Mouse (Mus musculus) limb, embryonic 10.5 days (tissue): ENCODE data around the gene Clpb. TPM values are rescaled to one million over a fixed set of nuclear protein-coding genes. Genes with fewer than 3 reads are reported as not detected.
"Not testable (repeated sequence)": the region's sequence is repeated elsewhere in the genome, so short reads cannot be mapped to it uniquely, and the experiment has no call there.

Source experiments
- DNase-seq: peaks from one replicate; pipeline ENCODE4 v3.0.0-alpha.2; 2017; ENCODE audit warnings: low spot score
- H3K27ac ChIP-seq: fragments of 300-500 bp; sonication (generic); 2 replicates; pipeline ENCODE4 v1.5.1; 2016; ENCODE audit warnings: mild to moderate bottlenecking
- H3K27me3 ChIP-seq: fragments of 300-500 bp; sonication (generic); 2 replicates; pipeline ENCODE4 v1.6.1; 2016; ENCODE audit warnings: low read depth, mild to moderate bottlenecking; ENCODE audit not compliant: poor library complexity, severe bottlenecking
- H3K36me3 ChIP-seq: fragments of 300-500 bp; sonication (generic); 2 replicates; pipeline ENCODE4 v1.6.1; 2016; ENCODE audit warnings: mild to moderate bottlenecking, moderate library complexity
- H3K4me1 ChIP-seq: fragments of 300-500 bp; sonication (generic); 2 replicates; pipeline ENCODE4 v1.6.1; 2016
- H3K4me3 ChIP-seq: fragments of 300-500 bp; sonication (generic); 2 replicates; pipeline ENCODE4 v1.5.1; 2016; ENCODE audit warnings: mild to moderate bottlenecking, moderate library complexity
- H3K9me3 ChIP-seq: fragments of 300-500 bp; sonication (generic); replicated peaks from 2 replicates; pipeline ENCODE4 v1.6.1; 2016; ENCODE audit warnings: mild to moderate bottlenecking
- WGBS: fragments of 180-500 bp; shearing (Covaris S2); methylation state at CpG from one replicate; pipeline ENCODE4 v1.1.7; 2016; 5-methylcytosine and 5-hydroxymethylcytosine counted together
- polyA plus RNA-seq: library from polyadenylated mRNA; unstranded; fragments of >200 nt; fragmentation: Nextera tagmentation; extraction: Ambion mirVana; gene quantifications from 2 replicates; pipeline ENCODE4 v1.2.1, GENCODE M21; 2016

Clpb gene
- polyA plus RNA-seq = 55.3 and 62.7 TPM in 2 replicates

GRCm38 (mm10) chr7:101663514-101664159, at the start of gene Clpb:
Gene Clpb, plus strand, starts transcription at chr7:101663633.
- H3K4me3 ChIP-seq = peak within 1 kb of the TSS; percentile 79
- no peaks in the 10 kb centered on the region for H3K27me3 ChIP-seq
- peaks cover 4% of the 10 kb centered on the region; the same call in 1 of the 2 replicates for H3K36me3 ChIP-seq
- 1% methylated on average over 49 of the region's 49 CpGs for WGBS
- DNase-seq = peak; percentile 85
- H3K27ac ChIP-seq = peak within 1 kb of the TSS; percentile 79
- H3K4me1 ChIP-seq = peaks cover 17% of the 10 kb centered on the region
- H3K9me3 ChIP-seq = no peaks in the 10 kb centered on the region

- no peaks in the 10 kb centered on the region for H3K9me3 ChIP-seq
- H3K27ac ChIP-seq = no peak overlapping the region
- H3K4me1 ChIP-seq = no peaks in the 10 kb centered on the region
- no peaks in the 10 kb centered on the region for H3K27me3 ChIP-seq
- no peaks in the 10 kb centered on the region for H3K36me3 ChIP-seq
- no peak for DNase-seq
- no peak overlapping the region for H3K4me3 ChIP-seq
- 85% methylated on average over 7 of the region's 7 CpGs for WGBS
Observed at GRCm38 (mm10) chr7:101615406-101615805, 48.0 kb upstream of the Clpb start.

- WGBS = 85% methylated on average over 6 of the region's 6 CpGs
- no peaks in the 10 kb centered on the region for H3K36me3 ChIP-seq
- H3K4me1 ChIP-seq = no peaks in the 10 kb centered on the region
- no peak for DNase-seq
- no peaks in the 10 kb centered on the region for H3K9me3 ChIP-seq
- no peaks in the 10 kb centered on the region for H3K27me3 ChIP-seq
- H3K27ac ChIP-seq = no peak overlapping the region
- no peak overlapping the region for H3K4me3 ChIP-seq
Observed at GRCm38 (mm10) chr7:101616136-101616835, 47.1 kb upstream of the Clpb start.

GRCm38 (mm10) chr7:101617438-101618165, 45.8 kb upstream of the Clpb start:
- H3K27me3 ChIP-seq = no peaks in the 10 kb centered on the region
- H3K9me3 ChIP-seq = no peaks in the 10 kb centered on the region
- no peak overlapping the region for H3K27ac ChIP-seq
- H3K4me1 ChIP-seq = no peaks in the 10 kb centered on the region
- no peak overlapping the region for H3K4me3 ChIP-seq
- WGBS = 63% methylated on average over 10 of the region's 10 CpGs
- no peaks in the 10 kb centered on the region for H3K36me3 ChIP-seq
- no peak for DNase-seq

- H3K27me3 ChIP-seq = no peaks in the 10 kb centered on the region
Observed at GRCm38 (mm10) chr7:101618273-101618672, 45.2 kb upstream of the Clpb start.

GRCm38 (mm10) chr7:101620373-101620772, 43.1 kb upstream of the Clpb start:
- DNase-seq = peak; percentile 36
- Histone ChIP-seq H3K4me3 (no peak overlapping the region), H3K27me3 (no peaks in the 10 kb centered on the region), H3K4me1 (no peaks in the 10 kb centered on the region), H3K9me3 (no peaks in the 10 kb centered on the region), H3K27ac (no peak overlapping the region), H3K36me3 (no peaks in the 10 kb centered on the region)
- 30% methylated on average over 4 of the region's 4 CpGs for WGBS

More at GRCm38 (mm10) chr7:101618273-101618672, 45.2 kb upstream of the Clpb start:
- Histone ChIP-seq H3K4me3 (no peak overlapping the region), H3K36me3 (no peaks in the 10 kb centered on the region), H3K27ac (no peak overlapping the region), H3K9me3 (no peaks in the 10 kb centered on the region), H3K4me1 (no peaks in the 10 kb centered on the region)
- 85% methylated on average over 7 of the region's 7 CpGs for WGBS
- DNase-seq = no peak

GRCm38 (mm10) chr7:101621861-101622260, 41.6 kb upstream of the Clpb start:
- not testable (repeated sequence) for H3K27ac ChIP-seq, H3K36me3 ChIP-seq, DNase-seq, H3K27me3 ChIP-seq, H3K4me3 ChIP-seq, H3K9me3 ChIP-seq, H3K4me1 ChIP-seq
- WGBS = 90% methylated on average over 4 of the region's 4 CpGs

GRCm38 (mm10) chr7:101624283-101624682, 39.1 kb upstream of the Clpb start:
- Histone ChIP-seq H3K9me3 (no peaks in the 10 kb centered on the region), H3K4me3 (no peak overlapping the region), H3K27ac (no peak overlapping the region), H3K36me3 (no peaks in the 10 kb centered on the region), H3K27me3 (no peaks in the 10 kb centered on the region), H3K4me1 (no peaks in the 10 kb centered on the region)
- no peak for DNase-seq
- 71% methylated on average over 6 of the region's 6 CpGs for WGBS

- H3K27ac ChIP-seq, H3K36me3 ChIP-seq, H3K27me3 ChIP-seq, H3K4me3 ChIP-seq, H3K4me1 ChIP-seq, H3K9me3 ChIP-seq, DNase-seq: not testable (repeated sequence)
- 68% methylated on average over 7 of the region's 7 CpGs for WGBS
Observed at GRCm38 (mm10) chr7:101627166-101627565, 36.3 kb upstream of the Clpb start.

GRCm38 (mm10) chr7:101628481-101628880, 35.0 kb upstream of the Clpb start:
- no peaks in the 10 kb centered on the region for H3K4me1 ChIP-seq
- H3K36me3 ChIP-seq = no peaks in the 10 kb centered on the region
- no peak overlapping the region for H3K4me3 ChIP-seq
- WGBS = 81% methylated on average over 2 of the region's 2 CpGs
- H3K9me3 ChIP-seq = no peaks in the 10 kb centered on the region
- H3K27me3 ChIP-seq = no peaks in the 10 kb centered on the region
- no peak for DNase-seq
- no peak overlapping the region for H3K27ac ChIP-seq

- H3K9me3 ChIP-seq = no peaks in the 10 kb centered on the region
- no peak overlapping the region for H3K27ac ChIP-seq
- no peak for DNase-seq
- no peaks in the 10 kb centered on the region for H3K27me3 ChIP-seq
- 78% methylated on average over 8 of the region's 8 CpGs for WGBS
- H3K36me3 ChIP-seq = no peaks in the 10 kb centered on the region
- H3K4me3 ChIP-seq = no peak overlapping the region
- no peaks in the 10 kb centered on the region for H3K4me1 ChIP-seq
Observed at GRCm38 (mm10) chr7:101633629-101634177, 29.7 kb upstream of the Clpb start.

GRCm38 (mm10) chr7:101634513-101634912, 28.9 kb upstream of the Clpb start:
- no peak for DNase-seq
- H3K9me3 ChIP-seq = no peaks in the 10 kb centered on the region
- no peaks in the 10 kb centered on the region for H3K4me1 ChIP-seq
- H3K36me3 ChIP-seq = no peaks in the 10 kb centered on the region
- whole genome bisulfite sequencing = 84% methylated on average over 4 of the region's 4 CpGs
- no peak overlapping the region for H3K27ac ChIP-seq
- no peaks in the 10 kb centered on the region for H3K27me3 ChIP-seq
- H3K4me3 ChIP-seq = no peak overlapping the region

- Histone ChIP-seq H3K27ac (no peak overlapping the region), H3K4me1 (no peaks in the 10 kb centered on the region), H3K27me3 (no peaks in the 10 kb centered on the region), H3K4me3 (no peak overlapping the region), H3K36me3 (no peaks in the 10 kb centered on the region), H3K9me3 (no peaks in the 10 kb centered on the region)
- 89% methylated on average over 2 of the region's 2 CpGs for WGBS
- DNase-seq = no peak
Observed at GRCm38 (mm10) chr7:101636056-101636455, 27.4 kb upstream of the Clpb start.
